Mouse (Mus musculus) forebrain, embryonic 13.5 days (tissue): Measurements from ENCODE around the gene Slc13a3. TPM values are rescaled to one million over a fixed set of nuclear protein-coding genes. Genes with fewer than 3 reads are reported as not detected.

Experiments used
- ATAC-seq: fragments of 200-750 bp; cut with Nextera tagmentation; 2 replicates; pipeline ENCODE4 v1.8.0; 2017
- H3K27ac ChIP-seq: fragments of 300-500 bp; sonication (generic); 2 replicates; pipeline ENCODE4 v1.5.1; 2015; ENCODE audit warnings: inconsistent platforms, mild to moderate bottlenecking, moderate library complexity
- H3K27me3 ChIP-seq: fragments of 300-500 bp; sonication (generic); 2 replicates; pipeline ENCODE4 v1.6.1; 2015; ENCODE audit warnings: mild to moderate bottlenecking, inconsistent platforms
- H3K36me3 ChIP-seq: fragments of 300-500 bp; sonication (generic); 2 replicates; pipeline ENCODE4 v1.6.1; 2015; ENCODE audit warnings: mild to moderate bottlenecking, inconsistent platforms; ENCODE audit not compliant: poor library complexity, severe bottlenecking
- H3K4me1 ChIP-seq: fragments of 300-500 bp; sonication (generic); 2 replicates; pipeline ENCODE4 v1.6.1; 2015; ENCODE audit warnings: inconsistent platforms
- H3K4me2 ChIP-seq: fragments of 300-500 bp; sonication (generic); 2 replicates; pipeline ENCODE4 v1.6.1; 2015; ENCODE audit warnings: inconsistent platforms, mild to moderate bottlenecking, moderate library complexity
- H3K4me3 ChIP-seq: fragments of 300-500 bp; sonication (generic); 2 replicates; pipeline ENCODE4 v1.5.1; 2015; ENCODE audit warnings: mild to moderate bottlenecking, inconsistent platforms
- H3K9ac ChIP-seq: fragments of 300-500 bp; sonication (generic); 2 replicates; pipeline ENCODE4 v1.6.1; 2015; ENCODE audit warnings: mild to moderate bottlenecking, inconsistent platforms
- H3K9me3 ChIP-seq: fragments of 300-500 bp; sonication (generic); replicated peaks from 2 replicates; pipeline ENCODE4 v1.6.1; 2016; ENCODE audit warnings: inconsistent platforms
- WGBS: fragments of 180-500 bp; shearing (Covaris S2); methylation state at CpG from one replicate; pipeline ENCODE4 v1.1.7; 2015; 5-methylcytosine and 5-hydroxymethylcytosine counted together
- polyA plus RNA-seq: library from polyadenylated mRNA; unstranded; fragments of >200 nt; fragmentation: Nextera tagmentation; extraction: Ambion mirVana; gene quantifications from 2 replicates; pipeline ENCODE4 v1.2.1, GENCODE M21; 2015

Slc13a3 gene
- polyA plus RNA-seq, 1 experiment from 2014 or later: 3.1 TPM

- WGBS: 79% methylated on average over 9 of the region's 9 CpGs
- H3K36me3 ChIP-seq: no peaks in the 10 kb centered on the region
Measured at GRCm38 (mm10) chr2:165404951-165405350, 68.1 kb downstream of the Slc13a3 start.

DNA sequence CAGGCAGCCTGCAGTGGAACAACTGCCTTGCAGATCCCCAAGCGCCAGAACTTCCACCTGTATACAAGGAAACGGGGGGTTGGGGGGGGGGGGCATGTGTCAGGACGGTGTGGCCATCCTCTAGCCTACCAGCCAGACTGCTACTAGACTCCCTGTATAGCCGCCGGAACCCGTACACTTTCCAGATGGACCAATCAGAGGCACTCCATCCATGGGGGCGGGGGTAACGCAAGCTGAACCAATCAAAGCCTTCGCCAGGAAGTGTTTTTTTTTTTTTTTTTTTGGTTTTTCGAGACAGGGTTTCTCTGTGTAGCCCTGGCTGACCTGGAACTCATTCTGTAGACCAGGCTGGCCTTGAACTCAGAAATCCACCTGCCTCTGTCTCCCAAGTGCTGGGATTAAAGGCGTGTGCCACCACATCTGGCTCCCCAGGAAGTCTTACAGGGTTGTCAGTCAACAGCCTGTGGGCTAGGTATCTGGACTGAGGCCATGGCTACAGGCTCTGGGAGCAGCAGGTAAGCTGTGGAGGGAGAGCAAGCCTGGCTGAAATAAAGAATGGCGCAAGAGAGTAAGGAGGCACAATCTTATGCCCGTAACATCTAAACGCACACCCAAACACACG is 74.8 kb downstream of the Slc13a3 start:
- Histone ChIP-seq H3K27me3 (no peaks in the 10 kb centered on the region), H3K4me3 (no peak overlapping the region), H3K9me3 (0 out of 2 replicates have a peak, but pooled peaks cover 4% of the 10 kb centered on the region), H3K4me2 (no peak overlapping the region), H3K36me3 (no peaks in the 10 kb centered on the region), H3K9ac (no peak overlapping the region), H3K27ac (no peak overlapping the region), H3K4me1 (peaks cover 18% of the 10 kb centered on the region)
- ATAC-seq: 0 out of 2 replicates have a peak, but pooled peaks have one; percentile 41
- WGBS: 59% methylated on average over 14 of the region's 15 CpGs

More at GRCm38 (mm10) chr2:165404951-165405350, 68.1 kb downstream of the Slc13a3 start:
- no peak for ATAC-seq
- H3K27me3 ChIP-seq: no peaks in the 10 kb centered on the region
- H3K4me2 ChIP-seq: no peak overlapping the region
- no peaks in the 10 kb centered on the region for H3K9me3 ChIP-seq
- H3K27ac ChIP-seq: no peak overlapping the region
- no peaks in the 10 kb centered on the region; the same call in 1 of the 2 replicates for H3K4me1 ChIP-seq
- no peak overlapping the region for H3K4me3 ChIP-seq
- no peak overlapping the region for H3K9ac ChIP-seq

- peak; percentile 36; the same call in 1 of the 2 replicates for ATAC-seq
- Histone ChIP-seq H3K4me2 (no peak overlapping the region), H3K4me3 (no peak overlapping the region), H3K27ac (no peak overlapping the region; the same call in 1 of the 2 replicates), H3K9me3 (0 out of 2 replicates have a peak, but pooled peaks cover 4% of the 10 kb centered on the region), H3K27me3 (no peaks in the 10 kb centered on the region), H3K4me1 (peaks cover 18% of the 10 kb centered on the region), H3K36me3 (no peaks in the 10 kb centered on the region), H3K9ac (0 out of 2 replicates have a peak overlapping the region, but pooled peaks have one; percentile 26)
- WGBS: 69% methylated on average over 23 of the region's 23 CpGs
Measured at GRCm38 (mm10) chr2:165397502-165398163, 75.4 kb downstream of the Slc13a3 start.

- no peak overlapping the region for H3K9ac ChIP-seq
- ATAC-seq: 0 out of 2 replicates have a peak, but pooled peaks have one; percentile 36
- no peaks in the 10 kb centered on the region for H3K36me3 ChIP-seq
- H3K9me3 ChIP-seq: 0 out of 2 replicates have a peak, but pooled peaks cover 4% of the 10 kb centered on the region
- no peaks in the 10 kb centered on the region for H3K27me3 ChIP-seq
- peaks cover 18% of the 10 kb centered on the region for H3K4me1 ChIP-seq
- no peak overlapping the region for H3K4me3 ChIP-seq
- no peak overlapping the region; the same call in 1 of the 2 replicates for H3K27ac ChIP-seq
- no peak overlapping the region for H3K4me2 ChIP-seq
- 50% methylated on average over 20 of the region's 20 CpGs for WGBS
Measured at GRCm38 (mm10) chr2:165396831-165397501, 76.1 kb downstream of the Slc13a3 start.

DNA sequence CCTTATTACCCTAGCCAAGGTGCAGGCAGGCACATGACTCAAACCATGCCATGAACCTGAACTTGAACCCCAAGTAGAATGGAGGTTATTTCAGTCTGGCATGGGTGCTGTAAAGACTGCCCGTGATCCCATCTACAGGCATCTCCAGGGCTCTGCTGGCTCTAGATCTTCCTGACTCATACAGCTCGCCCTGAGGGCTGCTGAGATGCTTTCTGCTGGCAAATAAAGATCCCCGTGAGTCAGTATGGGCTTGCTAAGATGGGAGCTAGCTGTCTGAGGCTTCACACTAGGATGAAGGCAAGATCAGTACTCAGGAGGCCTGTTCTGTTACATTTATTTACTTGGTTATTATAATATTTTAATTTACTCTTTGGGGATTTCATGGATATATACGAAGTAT is 80.9 kb downstream of the Slc13a3 start:
- ATAC-seq: no peak
- 87% methylated on average over 4 of the region's 4 CpGs for WGBS
- no peak overlapping the region for H3K27ac ChIP-seq
- H3K4me1 ChIP-seq: peaks cover 8% of the 10 kb centered on the region
- H3K4me3 ChIP-seq: no peak overlapping the region
- 0 out of 2 replicates have a peak, but pooled peaks cover 4% of the 10 kb centered on the region for H3K9me3 ChIP-seq
- H3K4me2 ChIP-seq: no peak overlapping the region
- no peaks in the 10 kb centered on the region for H3K36me3 ChIP-seq
- H3K27me3 ChIP-seq: no peaks in the 10 kb centered on the region
- no peak overlapping the region for H3K9ac ChIP-seq

DNA sequence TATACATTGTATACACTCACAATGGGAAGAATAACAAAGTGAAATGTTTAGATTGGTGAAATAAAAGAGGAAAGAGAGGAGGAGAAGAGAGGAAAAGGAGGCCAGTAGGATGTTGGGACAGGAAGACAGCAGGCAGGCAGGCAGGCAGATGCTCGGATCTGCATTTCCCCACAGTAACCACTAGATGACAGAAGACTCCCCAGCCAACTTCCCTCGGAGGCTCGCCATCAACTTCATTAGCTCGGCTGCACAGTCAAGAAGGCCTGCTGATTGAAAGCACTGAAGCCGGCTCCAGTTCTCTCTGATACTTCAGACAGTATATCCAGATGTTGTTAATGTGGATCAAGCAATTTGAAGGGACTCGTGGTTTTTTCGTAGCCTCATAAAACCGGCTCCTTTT is 81.5 kb downstream of the Slc13a3 start:
- no peak overlapping the region for H3K9ac ChIP-seq
- 14% methylated on average over 8 of the region's 8 CpGs for WGBS
- 0 out of 2 replicates have a peak, but pooled peaks cover 4% of the 10 kb centered on the region for H3K9me3 ChIP-seq
- no peak overlapping the region for H3K4me3 ChIP-seq
- no peaks in the 10 kb centered on the region for H3K27me3 ChIP-seq
- no peak overlapping the region for H3K27ac ChIP-seq
- peaks cover 2% of the 10 kb centered on the region; the same call in 1 of the 2 replicates for H3K36me3 ChIP-seq
- H3K4me1 ChIP-seq: peaks cover 8% of the 10 kb centered on the region
- no peak overlapping the region for H3K4me2 ChIP-seq
- no peak for ATAC-seq

DNA sequence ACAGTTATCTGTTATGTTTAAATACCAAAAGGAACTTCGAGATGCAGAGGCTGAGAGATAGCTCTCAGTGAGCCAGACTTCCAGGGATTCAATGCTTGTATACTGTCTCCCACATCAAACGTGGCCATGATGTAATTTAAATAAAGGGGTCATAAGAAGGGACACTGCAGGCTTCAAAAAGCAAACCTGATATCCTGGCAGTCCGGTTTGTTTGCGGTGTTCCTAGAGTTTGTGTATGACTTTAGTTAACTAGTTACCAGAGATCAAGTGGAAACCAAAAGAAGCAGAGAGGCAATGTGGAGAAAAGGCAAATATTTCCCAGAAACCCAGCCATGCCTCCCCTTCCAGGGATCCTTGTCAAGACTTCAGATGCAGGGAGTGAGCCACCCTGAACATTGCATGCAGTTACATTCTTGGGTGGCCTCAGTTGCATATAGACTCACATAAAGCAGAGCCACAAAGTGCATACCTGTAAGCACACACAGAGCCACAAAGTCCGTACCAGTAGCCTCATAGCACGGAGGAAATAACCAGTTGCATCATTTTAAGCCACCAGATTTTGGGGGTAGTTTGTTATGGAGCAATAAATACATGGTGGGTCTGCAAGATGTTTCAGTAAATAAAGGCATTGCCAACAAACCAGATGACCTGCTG is 83.6 kb downstream of the Slc13a3 start:
- ATAC-seq: no peak
- Histone ChIP-seq H3K9ac (no peak overlapping the region), H3K9me3 (0 out of 2 replicates have a peak, but pooled peaks cover 4% of the 10 kb centered on the region), H3K36me3 (peaks cover 23% of the 10 kb centered on the region), H3K4me1 (peaks cover 24% of the 10 kb centered on the region), H3K4me2 (no peak overlapping the region), H3K4me3 (no peak overlapping the region), H3K27me3 (no peaks in the 10 kb centered on the region), H3K27ac (no peak overlapping the region)
- WGBS: 87% methylated on average over 6 of the region's 6 CpGs

DNA sequence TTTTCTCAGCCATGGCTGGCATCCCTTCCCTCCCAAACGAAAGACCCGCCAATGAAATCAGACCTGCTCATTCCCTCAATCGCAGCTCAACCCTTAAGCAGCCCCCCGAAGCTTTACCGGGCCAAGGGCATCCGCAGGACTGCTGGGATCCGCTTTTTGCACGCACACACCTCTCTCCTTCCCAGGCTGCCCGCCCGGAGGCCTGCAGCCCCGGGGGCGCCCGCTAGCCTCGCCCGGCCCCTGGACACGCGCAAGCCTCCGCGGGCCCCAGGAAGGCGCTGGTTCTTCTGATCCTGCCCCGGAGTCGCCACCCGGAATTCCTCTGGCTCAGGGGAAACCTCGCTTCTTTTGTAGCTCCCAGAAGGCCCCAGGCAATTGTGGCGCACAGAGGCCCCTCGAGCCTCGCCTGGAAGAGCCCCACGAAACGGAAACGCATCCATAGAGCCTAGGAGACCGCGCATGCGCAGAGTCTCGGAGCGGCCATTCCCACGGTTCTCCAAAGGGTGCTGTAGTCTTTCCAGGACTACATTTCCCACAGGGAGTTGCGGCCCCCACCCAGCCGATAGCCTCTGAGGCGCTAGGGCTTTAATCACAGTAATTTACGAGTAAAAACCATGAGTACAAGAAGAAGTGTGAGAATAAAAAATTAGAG is 85.1 kb downstream of the Slc13a3 start, which contains the start of gene Zfp334:
Zfp334 (minus strand) TSS at position 416 of the 652 bp plus-strand sequence.
- Histone ChIP-seq H3K27me3 (no peaks in the 10 kb centered on the region), H3K27ac (peak within 1 kb of the TSS; percentile 96), H3K9me3 (no peaks in the 10 kb centered on the region), H3K4me3 (peak within 1 kb of the TSS; percentile 86), H3K4me2 (peak within 1 kb of the TSS; percentile 87), H3K36me3 (peaks cover 38% of the 10 kb centered on the region), H3K9ac (peak within 1 kb of the TSS; percentile 96), H3K4me1 (peaks cover 24% of the 10 kb centered on the region)
- ATAC-seq: peak; percentile 93
- under 1% methylated on average over 40 of the region's 40 CpGs for WGBS

DNA sequence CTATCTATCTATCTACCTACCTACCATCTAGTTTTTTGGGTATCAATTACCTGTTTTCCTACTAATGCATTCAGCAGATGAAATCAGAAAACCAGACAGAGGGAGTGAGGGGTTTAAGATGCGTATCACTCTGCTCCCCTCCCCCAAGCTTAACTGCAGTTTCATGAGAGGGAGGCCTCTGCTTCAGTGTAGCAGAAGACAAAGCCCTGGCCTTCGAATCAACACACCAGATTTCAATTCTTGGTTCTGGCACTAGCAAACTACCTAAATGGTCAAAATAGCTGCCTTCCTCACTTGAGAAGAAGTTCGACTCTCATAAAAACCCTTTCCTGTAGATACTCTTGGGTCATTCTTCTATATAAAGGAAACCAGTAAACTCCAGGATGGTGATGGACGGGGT is 85.7 kb downstream of the Slc13a3 start:
- peak overlapping the region; percentile 86 for H3K4me3 ChIP-seq
- peak overlapping the region; percentile 96 for H3K9ac ChIP-seq
- no peak for ATAC-seq
- H3K27me3 ChIP-seq: no peaks in the 10 kb centered on the region
- H3K4me1 ChIP-seq: peaks cover 24% of the 10 kb centered on the region
- H3K36me3 ChIP-seq: peaks cover 44% of the 10 kb centered on the region
- H3K4me2 ChIP-seq: peak overlapping the region; percentile 87
- no peaks in the 10 kb centered on the region for H3K9me3 ChIP-seq
- WGBS: 1% methylated on average over 4 of the region's 4 CpGs
- H3K27ac ChIP-seq: peak overlapping the region; percentile 96

- H3K27ac ChIP-seq: no peak overlapping the region
- no peak overlapping the region for H3K4me2 ChIP-seq
- H3K9ac ChIP-seq: no peak overlapping the region
- ATAC-seq: no peak
- H3K36me3 ChIP-seq: peaks cover 96% of the 10 kb centered on the region
- peaks cover 9% of the 10 kb centered on the region for H3K9me3 ChIP-seq
- no peak overlapping the region for H3K4me3 ChIP-seq
- WGBS: 96% methylated on average over 25 of the region's 25 CpGs
- H3K27me3 ChIP-seq: no peaks in the 10 kb centered on the region
- peaks cover 6% of the 10 kb centered on the region; the same call in 1 of the 2 replicates for H3K4me1 ChIP-seq
Measured at GRCm38 (mm10) chr2:165380050-165380449, 93.0 kb downstream of the Slc13a3 start.

DNA sequence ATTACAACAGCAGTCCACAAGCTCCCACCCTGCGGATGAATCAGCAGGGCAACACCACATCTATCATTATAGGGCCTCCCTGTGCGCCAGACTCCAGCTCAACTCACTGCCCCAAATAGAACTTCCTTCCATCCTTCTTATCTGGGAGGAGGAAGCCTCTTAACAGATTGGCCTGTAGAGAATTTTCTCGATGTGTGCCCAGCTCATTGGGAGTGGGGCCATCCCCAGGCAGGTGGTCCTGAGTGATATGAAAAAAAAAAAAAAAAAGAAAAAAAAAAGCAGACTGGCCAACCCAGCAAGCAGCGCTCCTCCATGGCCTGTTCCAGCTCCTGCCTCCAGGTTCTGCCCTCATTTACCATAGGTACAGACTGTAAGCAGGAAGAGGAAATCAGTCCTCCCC is 97.0 kb downstream of the Slc13a3 start:
- Histone ChIP-seq H3K27ac (0 out of 2 replicates have a peak overlapping the region, but pooled peaks have one; percentile 19), H3K4me1 (peaks cover 12% of the 10 kb centered on the region), H3K36me3 (peaks cover 65% of the 10 kb centered on the region), H3K4me2 (no peak overlapping the region), H3K9me3 (peaks cover 7% of the 10 kb centered on the region), H3K4me3 (no peak overlapping the region), H3K27me3 (no peaks in the 10 kb centered on the region), H3K9ac (no peak overlapping the region)
- WGBS: 69% methylated on average over 4 of the region's 4 CpGs
- ATAC-seq: no peak
